ENCODE assay signal across 20 mouse cellular contexts in the genomic region with DNA sequence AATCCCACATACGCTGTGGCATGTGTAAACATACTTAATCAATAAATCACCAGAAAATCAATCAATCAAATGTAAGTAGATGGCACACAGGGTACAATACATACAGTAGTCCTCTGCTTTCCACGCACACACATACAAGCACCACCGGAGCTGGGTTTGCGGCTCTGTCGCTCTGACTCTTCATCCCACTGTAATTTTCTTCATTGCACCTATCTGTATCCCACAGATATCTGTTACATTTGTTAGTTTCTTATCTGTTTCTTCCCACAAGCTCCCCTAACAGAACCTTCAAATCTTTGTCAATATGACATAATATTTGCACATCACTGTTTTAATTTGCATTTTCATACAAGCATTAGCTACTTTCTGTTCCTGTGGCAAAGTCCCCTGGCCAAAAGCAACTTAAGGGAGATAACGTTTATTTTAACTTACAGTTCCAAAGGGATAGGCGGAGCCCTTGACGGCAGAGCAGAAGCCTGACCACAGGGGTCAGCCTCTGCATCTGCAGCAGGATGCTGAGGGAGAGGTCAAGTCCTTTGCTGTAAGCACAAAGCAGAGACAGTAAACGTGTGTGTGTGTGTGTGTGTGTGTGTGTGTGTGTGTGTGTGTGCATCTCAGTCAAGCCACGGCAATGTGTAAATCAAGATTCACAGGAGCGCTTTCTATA.
"Had no signal": no experiment of that assay in that cellular context is flagged by ENCODE, and none has a peak within 500 bp of the region (broad histone marks: within the 10 kb centered on the region; RNA-seq: fewer than 3 reads in every experiment).

No protein-coding gene starts in this region.

- DNase-seq: kidney, adult 11 months; kidney, adult 8-10 months; kidney, postnatal 10 days; kidney, postnatal 36 days; lung, adult 18-20 months; right cerebral cortex, adult 18-20 months; right cerebral cortex, postnatal 14 days; right cerebral cortex, postnatal 4 days; spleen, adult 18-20 months; thymus, adult 18-20 months had no signal

- H3K4me2 ChIP-seq: intestine, embryonic 15.5 days; kidney, embryonic 15.5 days; liver, embryonic 15.5 days; lung, embryonic 15.5 days; midbrain, embryonic 12.5 days; midbrain, embryonic 15.5 days; neural tube, embryonic 12.5 days; neural tube, embryonic 15.5 days; stomach, embryonic 15.5 days had no signal

- H3K27me3 ChIP-seq: intestine, embryonic 15.5 days; stomach, embryonic 15.5 days had no signal

- H3K36me3 ChIP-seq: intestine, embryonic 15.5 days; kidney, embryonic 15.5 days; liver, embryonic 15.5 days; lung, embryonic 15.5 days; midbrain, embryonic 12.5 days; midbrain, embryonic 15.5 days; neural tube, embryonic 12.5 days; neural tube, embryonic 15.5 days; stomach, embryonic 15.5 days had no signal

- H3K9me3 ChIP-seq: intestine, embryonic 15.5 days; kidney, embryonic 15.5 days; liver, embryonic 15.5 days; lung, embryonic 15.5 days; midbrain, embryonic 12.5 days; midbrain, embryonic 15.5 days; neural tube, embryonic 12.5 days; neural tube, embryonic 15.5 days; stomach, embryonic 15.5 days had no signal

- ATAC-seq: intestine, embryonic 15.5 days; midbrain, embryonic 15.5 days had no signal

- H3K4me3 ChIP-seq: intestine, embryonic 15.5 days; kidney, embryonic 15.5 days; liver, embryonic 15.5 days; lung, embryonic 15.5 days; midbrain, embryonic 12.5 days; midbrain, embryonic 15.5 days; neural tube, embryonic 12.5 days; neural tube, embryonic 15.5 days; stomach, embryonic 15.5 days had no signal

- H3K27ac ChIP-seq: intestine, embryonic 15.5 days; kidney, embryonic 15.5 days; liver, embryonic 15.5 days; lung, embryonic 15.5 days; macrophage; midbrain, embryonic 12.5 days; midbrain, embryonic 15.5 days; neural tube, embryonic 12.5 days; neural tube, embryonic 15.5 days; stomach, embryonic 15.5 days had no signal

- H3K9ac ChIP-seq: intestine, embryonic 15.5 days; kidney, embryonic 15.5 days; liver, embryonic 15.5 days; lung, embryonic 15.5 days; midbrain, embryonic 12.5 days; midbrain, embryonic 15.5 days; neural tube, embryonic 12.5 days; neural tube, embryonic 15.5 days; stomach, embryonic 15.5 days had no signal

- H3K4me1 ChIP-seq: liver, embryonic 15.5 days; stomach, embryonic 15.5 days had no signal
